ENCODE assay signal across 32 mouse cellular contexts in the genomic region with DNA sequence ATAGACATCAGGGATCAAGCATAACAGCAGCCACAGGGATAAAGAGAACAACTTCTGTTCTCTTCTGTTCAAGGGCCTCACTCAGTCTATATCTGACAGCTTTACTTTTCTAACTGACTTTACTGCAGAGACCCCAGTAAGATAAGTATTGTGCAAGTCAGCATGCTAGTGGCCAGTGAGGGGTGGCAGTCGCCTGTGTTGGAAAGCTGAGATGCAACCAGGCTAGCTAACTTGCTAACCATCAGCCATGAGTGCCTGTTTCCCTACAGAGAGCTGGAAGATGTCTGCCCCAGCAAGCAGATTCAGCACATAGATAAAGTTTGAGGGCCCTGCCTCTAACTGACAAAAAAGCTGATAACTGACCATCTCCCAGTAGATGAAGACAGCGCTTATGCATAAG. TPM values are rescaled to one million over a fixed set of nuclear protein-coding genes. Genes with fewer than 3 reads are reported as not detected.
DNase-seq lines count a peak whose midpoint lies in the region; ATAC-seq and TF ChIP-seq lines count a peak whose summit lies in the region.
"Had no signal": no experiment of that assay in that cellular context is flagged by ENCODE, and none has a peak within 500 bp of the region (broad histone marks: within the 10 kb centered on the region; RNA-seq: fewer than 3 reads in every experiment).

No protein-coding gene starts in this region.

- no peak for TF ChIP-seq POLR2A in bone marrow, adult 2 months (IDR thresholded peaks at IDR 0.05; ENCODE audit: borderline replicate concordance, control insufficient read depth, low read depth, low read length)

- H3K4me1 ChIP-seq in bone marrow, adult 2 months (ENCODE audit: control insufficient read depth, insufficient read depth, low read length) = peaks cover 5% of the 10 kb centered on the region
- peaks cover 16% of the 10 kb centered on the region for H3K4me1 ChIP-seq in liver, embryonic 15.5 days (replicated peaks)
- H3K4me1 ChIP-seq: embryonic facial prominence, embryonic 10.5 days; embryonic facial prominence, embryonic 15.5 days; forebrain, embryonic 13.5 days; heart, embryonic 13.5 days; intestine, embryonic 15.5 days; limb, embryonic 13.5 days; midbrain, embryonic 12.5 days; neural tube, embryonic 12.5 days had no signal

- no peaks in the 10 kb centered on the region for H3K9me3 ChIP-seq in liver, embryonic 15.5 days (replicated peaks)
- H3K9me3 ChIP-seq: embryonic facial prominence, embryonic 10.5 days; embryonic facial prominence, embryonic 15.5 days; forebrain, embryonic 13.5 days; heart, embryonic 13.5 days; intestine, embryonic 15.5 days; limb, embryonic 13.5 days; midbrain, embryonic 12.5 days; neural tube, embryonic 12.5 days had no signal

- no peaks in the 10 kb centered on the region for H3K36me3 ChIP-seq in liver, embryonic 15.5 days (replicated peaks)
- H3K36me3 ChIP-seq: embryonic facial prominence, embryonic 10.5 days; embryonic facial prominence, embryonic 15.5 days; heart, embryonic 13.5 days; intestine, embryonic 15.5 days; limb, embryonic 13.5 days; midbrain, embryonic 12.5 days; neural tube, embryonic 12.5 days had no signal

- 25% methylated on average over 2 of the region's 2 CpGs for WGBS in bone marrow, adult 2 months
- 28% methylated on average over 2 of the region's 2 CpGs for WGBS in liver, embryonic 15.5 days (ENCODE audit: insufficient replicate concordance)

- peak overlapping the region; percentile 15; the same call in 1 of the 2 replicates for H3K27ac ChIP-seq in bone marrow, adult 2 months (ENCODE audit: control insufficient read depth, insufficient read depth, low read depth, low read length, poor library complexity)
- no peak overlapping the region for H3K27ac ChIP-seq in liver, embryonic 15.5 days (replicated peaks)
- H3K27ac ChIP-seq: embryonic facial prominence, embryonic 10.5 days; embryonic facial prominence, embryonic 15.5 days; forebrain, embryonic 13.5 days; heart, adult 2 months; heart, embryonic 13.5 days; intestine, embryonic 15.5 days; layer of hippocampus, adult 2 months; limb, embryonic 13.5 days; midbrain, embryonic 12.5 days; neural tube, embryonic 12.5 days had no signal

- no peak for TF ChIP-seq CTCF in bone marrow, adult 2 months (IDR thresholded peaks at IDR 0.05; ENCODE audit: control insufficient read depth, insufficient read depth, low read length)

- ATAC-seq in liver, embryonic 15.5 days (ENCODE audit: insufficient read depth) = no peak
- ATAC-seq: forebrain, embryonic 13.5 days; hindbrain, embryonic 16.5 days; intestine, embryonic 15.5 days had no signal

- DNase-seq in heart, postnatal 4 days = peak; percentile 1
- DNase-seq in heart, adult 9 months (ENCODE audit: low spot score in 2 of 2) = no peak
- peak; percentile 57 for DNase-seq in 416B (ENCODE audit: low read depth)
- DNase-seq in yolk sac, embryonic 10.5 days (ENCODE audit: low spot score) = no peak
- DNase-seq in gastrocnemius, postnatal 4 days (ENCODE audit: low spot score in 2 of 2) = no peak
- DNase-seq: adrenal gland, adult 2 months; cerebellum, adult 8-10 months; cerebellum, postnatal 25 days; gastrocnemius, postnatal 25 days; heart, adult 2 months; heart, postnatal 10 days; kidney, adult 2 months; kidney, postnatal 36 days; lung, adult 18-20 months; lung, postnatal 10 days; right cerebral cortex, adult 18-20 months; right cerebral cortex, postnatal 4 days had no signal

- H3K4me3 ChIP-seq in bone marrow, adult 2 months (replicated peaks; ENCODE audit: control insufficient read depth, low read depth, low read length) = peak overlapping the region; percentile 31
- no peak overlapping the region for H3K4me3 ChIP-seq in liver, embryonic 15.5 days (replicated peaks)
- H3K4me3 ChIP-seq: embryonic facial prominence, embryonic 10.5 days; embryonic facial prominence, embryonic 15.5 days; forebrain, embryonic 13.5 days; heart, adult 2 months; heart, embryonic 13.5 days; intestine, embryonic 15.5 days; layer of hippocampus, adult 2 months; limb, embryonic 13.5 days; midbrain, embryonic 12.5 days; myocyte; neural tube, embryonic 12.5 days had no signal

- H3K9ac ChIP-seq in liver, embryonic 15.5 days = no peak overlapping the region
- H3K9ac ChIP-seq: embryonic facial prominence, embryonic 15.5 days; forebrain, embryonic 13.5 days; heart, embryonic 13.5 days; intestine, embryonic 15.5 days; limb, embryonic 13.5 days; midbrain, embryonic 12.5 days; neural tube, embryonic 12.5 days had no signal

- no peaks in the 10 kb centered on the region for H3K27me3 ChIP-seq in liver, embryonic 15.5 days
- H3K27me3 ChIP-seq: embryonic facial prominence, embryonic 15.5 days; forebrain, embryonic 13.5 days; heart, embryonic 13.5 days; intestine, embryonic 15.5 days; limb, embryonic 13.5 days; midbrain, embryonic 12.5 days; neural tube, embryonic 12.5 days had no signal

- peak overlapping the region; percentile 15; the same call in 1 of the 2 replicates for H3K4me2 ChIP-seq in liver, embryonic 15.5 days
- H3K4me2 ChIP-seq: embryonic facial prominence, embryonic 15.5 days; forebrain, embryonic 13.5 days; heart, embryonic 13.5 days; intestine, embryonic 15.5 days; limb, embryonic 13.5 days; midbrain, embryonic 12.5 days; neural tube, embryonic 12.5 days had no signal

RNA-seq across cellular contexts. Expression of a gene that starts 0.5 kb away (rescaled TPM):
- not detected for total RNA-seq in heart, postnatal 4 days (2021)
- 5.2 and 5.3 TPM in 2 replicates for polyA plus RNA-seq in bone marrow, adult 2 months (2011; ENCODE audit: insufficient read depth, insufficient read length, low replicate concordance, missing spikeins)
- 8.0 and 9.3 TPM in 2 replicates for polyA plus RNA-seq in liver, embryonic 15.5 days (2015; fragmentation: Nextera tagmentation; extraction: Ambion mirVana)
- total RNA-seq in gastrocnemius, postnatal 4 days (2021) = under 1 TPM; 0.54 to 0.56 TPM
- total RNA-seq: adrenal gland, adult 2 months; gastrocnemius, postnatal 25 days; heart, adult 2 months; heart, postnatal 10 days; layer of hippocampus, postnatal 14 days; left cerebral cortex, postnatal 36 days had no signal
- polyA plus RNA-seq: embryonic facial prominence, embryonic 10.5 days; midbrain, embryonic 12.5 days; myocyte had no signal

RNA-seq across cellular contexts. Expression of a gene that starts 37.6 kb away (rescaled TPM):
- 10 to 100 TPM; 33.5 to 37.6 TPM for total RNA-seq in heart, postnatal 4 days (2021)
- polyA plus RNA-seq in bone marrow, adult 2 months (2011; ENCODE audit: insufficient read depth, insufficient read length, low replicate concordance, missing spikeins) = 10.7 and 18.0 TPM in 2 replicates
- 27.8 and 28.0 TPM in 2 replicates for polyA plus RNA-seq in liver, embryonic 15.5 days (2015; fragmentation: Nextera tagmentation; extraction: Ambion mirVana)
- 10 to 100 TPM; 26.2 to 28.9 TPM for total RNA-seq in gastrocnemius, postnatal 4 days (2021)

Comparison
In these comparisons a context has a peak if more than half of its experiments do, and no peak if none do; other contexts are left out.
1. DNase-seq: peak in heart, postnatal 4 days (single experiment) and 416B (single experiment); none in heart, adult 9 months (0 of 2), yolk sac, embryonic 10.5 days (single experiment) and gastrocnemius, postnatal 4 days (0 of 2).